Mouse (Mus musculus): ENCODE measurements at regions not wholly inside any gene's neighbourhood (a gene's known extent, or its start where the extent isn't known, plus 50 kb on each side); places are given as distances from the start of the nearest gene placed in this dataset.

DNA sequence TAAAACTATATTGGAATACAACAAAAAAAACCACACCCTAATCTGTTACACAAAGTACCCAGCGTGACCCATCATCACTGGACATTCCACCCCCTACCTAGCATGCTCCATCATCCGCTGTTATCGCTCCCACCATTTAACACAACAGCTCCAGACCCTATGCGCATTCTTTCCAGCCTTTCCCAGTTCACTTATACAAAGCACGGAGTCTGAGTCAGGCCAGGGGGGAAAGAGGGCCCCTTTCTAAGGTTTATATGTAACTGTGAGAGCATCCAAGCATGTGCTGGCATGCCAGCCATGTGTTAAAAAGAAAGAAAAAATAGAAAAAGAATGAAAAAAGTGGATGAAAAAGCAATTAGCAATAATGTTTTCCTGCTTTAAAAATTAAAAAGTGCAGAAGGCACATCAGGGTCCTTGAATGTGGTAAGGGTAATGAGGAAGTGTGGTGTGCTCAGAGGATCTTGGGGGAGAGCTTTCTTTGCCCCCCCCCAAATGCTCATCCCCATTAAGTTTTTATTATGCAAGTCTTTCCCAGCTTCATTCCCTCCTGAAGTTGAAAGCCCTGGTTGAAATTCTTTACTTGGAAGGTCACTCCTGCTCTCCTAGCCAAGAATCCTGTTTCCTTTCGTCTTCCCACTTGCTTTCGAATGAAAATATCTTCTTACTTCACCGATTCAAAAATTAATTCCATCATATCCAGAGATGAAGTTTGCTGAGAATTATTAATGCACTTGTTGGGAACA is 180.7 kb upstream of the Cited2 start:
- Histone ChIP-seq H3K27ac (replicated peaks; ENCODE audit: insufficient read depth, low read depth, low read length) (no peak overlapping the region), H3K9ac (ENCODE audit: low read depth, low read length) (no peak overlapping the region), H3K36me3 (ENCODE audit: control insufficient read depth, insufficient read depth, low read length) (no peaks in the 10 kb centered on the region), H3K4me1 (ENCODE audit: control insufficient read depth, insufficient read depth, low read length) (no peaks in the 10 kb centered on the region), H3K27me3 (ENCODE audit: control insufficient read depth, insufficient read depth, low read length) (no peaks in the 10 kb centered on the region), H3K4me3 (ENCODE audit: insufficient read depth, low read depth, low read length) (no peak overlapping the region), H3K79me2 (ENCODE audit: control insufficient read depth, insufficient read depth, low read length) (no peaks in the 10 kb centered on the region)
- WGBS = 91% methylated on average over 8 of the region's 8 CpGs
- no peak for TF ChIP-seq POLR2A (IDR thresholded peaks at IDR 0.05; ENCODE audit: extremely low read depth, insufficient read depth, low read length)
- no peak for TF ChIP-seq CTCF (IDR thresholded peaks at IDR 0.05; ENCODE audit: low read depth, low read length)
- DNase-seq (ENCODE audit: extremely low read depth, low read depth, low spot score) = no peak

DNA sequence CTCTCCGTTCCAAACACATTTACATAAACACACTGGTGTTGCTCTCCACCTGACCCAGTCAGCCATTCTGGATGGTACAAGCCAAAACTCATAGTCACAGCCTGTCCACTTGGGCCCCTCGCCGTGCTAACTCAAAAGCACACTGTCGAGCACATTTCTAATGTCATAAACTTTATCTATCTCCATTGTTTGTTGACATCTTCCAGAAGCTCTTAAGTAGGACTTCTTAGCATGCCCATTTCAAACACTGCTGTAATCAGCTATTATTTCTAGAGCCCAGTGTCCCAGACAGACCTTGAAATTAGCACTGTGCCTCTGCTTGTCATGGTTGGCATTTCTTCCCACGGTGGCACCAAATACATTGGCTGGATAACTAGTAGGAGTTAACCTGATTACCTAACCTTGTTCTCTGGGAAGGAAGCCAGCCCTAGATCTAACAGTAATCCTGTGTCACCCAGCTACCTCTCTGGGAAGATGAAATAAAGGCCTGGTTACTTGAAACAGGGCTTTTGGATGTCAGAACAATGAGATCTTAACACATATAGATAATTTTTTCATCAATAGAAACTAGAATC is 180.1 kb upstream of the Cited2 start:
- no peak overlapping the region for H3K9ac ChIP-seq (ENCODE audit: low read depth, low read length)
- 69% methylated on average over 5 of the region's 5 CpGs for WGBS
- peak; percentile 77 for DNase-seq (ENCODE audit: extremely low read depth, low read depth, low spot score)
- H3K27ac ChIP-seq (replicated peaks; ENCODE audit: insufficient read depth, low read depth, low read length) = no peak overlapping the region
- no peak overlapping the region for H3K4me3 ChIP-seq (ENCODE audit: insufficient read depth, low read depth, low read length)
- no peaks in the 10 kb centered on the region for H3K36me3 ChIP-seq (ENCODE audit: control insufficient read depth, insufficient read depth, low read length)
- no peaks in the 10 kb centered on the region for H3K27me3 ChIP-seq (ENCODE audit: control insufficient read depth, insufficient read depth, low read length)
- no peaks in the 10 kb centered on the region for H3K79me2 ChIP-seq (ENCODE audit: control insufficient read depth, insufficient read depth, low read length)
- TF ChIP-seq CTCF (IDR thresholded peaks at IDR 0.05; ENCODE audit: low read depth, low read length) = no peak
- TF ChIP-seq POLR2A (IDR thresholded peaks at IDR 0.05; ENCODE audit: extremely low read depth, insufficient read depth, low read length) = no peak
- H3K4me1 ChIP-seq (ENCODE audit: control insufficient read depth, insufficient read depth, low read length) = no peaks in the 10 kb centered on the region

DNA sequence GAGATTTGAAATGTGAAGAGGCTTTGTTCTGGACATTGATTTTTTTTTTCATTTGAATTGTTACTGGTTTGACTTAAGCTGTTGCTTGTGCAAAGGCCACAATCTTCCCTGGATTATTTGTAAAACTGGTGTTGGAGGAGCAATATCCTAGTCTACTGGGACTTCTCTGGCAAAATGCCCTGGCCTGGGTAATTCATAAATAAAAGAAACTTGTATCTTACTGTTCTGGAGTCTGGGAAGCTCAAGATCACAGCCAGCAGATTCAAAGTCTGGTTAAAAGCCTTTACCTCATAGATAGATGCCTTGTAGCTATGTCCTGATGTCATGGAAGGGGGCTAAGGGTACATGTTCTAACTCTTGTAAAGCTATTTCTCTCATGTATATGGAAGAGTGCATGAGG is 177.7 kb upstream of the Cited2 start:
- no peaks in the 10 kb centered on the region for H3K4me1 ChIP-seq (ENCODE audit: control insufficient read depth, insufficient read depth, low read length)
- no peak overlapping the region for H3K27ac ChIP-seq (replicated peaks; ENCODE audit: insufficient read depth, low read depth, low read length)
- H3K9ac ChIP-seq (ENCODE audit: low read depth, low read length) = no peak overlapping the region
- TF ChIP-seq CTCF (IDR thresholded peaks at IDR 0.05; ENCODE audit: low read depth, low read length) (no peak), POLR2A (IDR thresholded peaks at IDR 0.05; ENCODE audit: extremely low read depth, insufficient read depth, low read length) (no peak)
- H3K36me3 ChIP-seq (ENCODE audit: control insufficient read depth, insufficient read depth, low read length) = no peaks in the 10 kb centered on the region
- H3K79me2 ChIP-seq (ENCODE audit: control insufficient read depth, insufficient read depth, low read length) = no peaks in the 10 kb centered on the region
- no peak for DNase-seq (ENCODE audit: extremely low read depth, low read depth, low spot score)
- H3K27me3 ChIP-seq (ENCODE audit: control insufficient read depth, insufficient read depth, low read length) = no peaks in the 10 kb centered on the region
- H3K4me3 ChIP-seq (ENCODE audit: insufficient read depth, low read depth, low read length) = no peak overlapping the region

DNA sequence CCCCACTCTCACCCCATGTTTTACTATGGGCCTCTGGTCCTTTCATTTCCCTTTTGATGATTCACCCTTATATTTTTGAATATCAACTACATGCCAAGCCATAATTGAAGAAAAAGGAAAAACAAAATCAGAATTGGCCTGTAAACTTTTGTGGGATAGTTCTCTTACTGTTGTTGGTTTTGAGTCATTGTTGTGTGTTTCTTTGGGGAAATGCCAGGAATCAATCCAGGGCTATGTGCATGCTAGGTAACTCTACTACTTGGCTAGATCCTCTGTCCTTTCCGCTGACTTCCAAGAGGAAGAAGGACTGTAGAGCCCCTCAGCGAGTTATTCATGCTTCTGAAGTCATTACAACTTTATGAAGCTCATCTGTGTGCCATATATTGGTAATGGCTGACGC is 175.0 kb upstream of the Cited2 start:
- no peaks in the 10 kb centered on the region for H3K27me3 ChIP-seq (ENCODE audit: control insufficient read depth, insufficient read depth, low read length)
- peaks cover 3% of the 10 kb centered on the region for H3K4me1 ChIP-seq (ENCODE audit: control insufficient read depth, insufficient read depth, low read length)
- TF ChIP-seq POLR2A (IDR thresholded peaks at IDR 0.05; ENCODE audit: extremely low read depth, insufficient read depth, low read length) = no peak
- no peak for TF ChIP-seq CTCF (IDR thresholded peaks at IDR 0.05; ENCODE audit: low read depth, low read length)
- no peak for DNase-seq (ENCODE audit: extremely low read depth, low read depth, low spot score)
- H3K79me2 ChIP-seq (ENCODE audit: control insufficient read depth, insufficient read depth, low read length) = no peaks in the 10 kb centered on the region
- WGBS = 91% methylated on average over 3 of the region's 3 CpGs
- H3K27ac ChIP-seq (replicated peaks; ENCODE audit: insufficient read depth, low read depth, low read length) = no peak overlapping the region
- H3K4me3 ChIP-seq (ENCODE audit: insufficient read depth, low read depth, low read length) = no peak overlapping the region
- no peaks in the 10 kb centered on the region for H3K36me3 ChIP-seq (ENCODE audit: control insufficient read depth, insufficient read depth, low read length)
- no peak overlapping the region for H3K9ac ChIP-seq (ENCODE audit: low read depth, low read length)

DNA sequence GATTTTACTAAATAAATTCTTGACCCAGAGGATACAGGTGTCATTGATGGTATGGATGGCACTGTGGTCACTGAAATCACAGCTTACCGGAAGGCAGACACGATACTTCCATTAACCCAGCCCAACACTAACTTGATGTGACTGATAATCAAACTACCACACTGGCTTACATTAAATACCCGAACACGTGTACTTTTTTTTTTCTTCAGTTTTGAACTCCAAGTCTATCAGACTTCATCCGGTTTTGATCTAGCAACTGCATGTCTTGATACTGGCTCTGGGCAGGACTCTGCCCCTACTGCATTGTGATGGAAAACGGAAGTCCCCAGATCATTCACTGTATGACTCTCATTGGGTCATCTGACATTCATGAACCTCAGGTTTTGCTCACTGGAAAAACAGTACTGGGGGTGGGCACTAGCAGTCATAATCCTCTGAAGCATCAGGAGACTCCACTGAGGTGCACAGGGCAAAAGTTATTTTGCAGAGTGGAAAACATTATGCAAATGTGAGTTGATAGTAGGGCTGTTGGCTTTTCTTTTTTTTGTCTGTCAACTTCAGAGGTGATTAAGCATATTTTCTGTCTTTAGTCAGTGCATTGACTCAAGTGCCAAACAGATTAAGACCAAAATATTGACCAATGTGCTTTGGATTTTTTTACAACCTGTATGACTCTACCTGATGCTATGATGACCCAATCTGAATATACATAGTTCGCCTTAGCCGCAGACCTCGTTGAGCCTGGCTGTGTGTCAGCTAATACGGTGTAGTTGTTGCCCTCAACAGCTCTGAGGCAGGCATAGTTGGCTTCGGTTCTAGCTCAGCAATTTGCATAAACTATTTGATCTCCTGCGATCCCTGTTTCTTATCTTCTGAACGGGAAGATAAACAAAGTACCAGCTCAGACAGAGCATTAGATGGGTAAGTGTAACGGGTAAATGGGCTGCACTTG is 174.1 kb upstream of the Cited2 start:
- Histone ChIP-seq H3K4me1 (ENCODE audit: control insufficient read depth, insufficient read depth, low read length) (peaks cover 3% of the 10 kb centered on the region), H3K27ac (replicated peaks; ENCODE audit: insufficient read depth, low read depth, low read length) (no peak overlapping the region), H3K27me3 (ENCODE audit: control insufficient read depth, insufficient read depth, low read length) (no peaks in the 10 kb centered on the region), H3K9ac (ENCODE audit: low read depth, low read length) (no peak overlapping the region), H3K4me3 (ENCODE audit: insufficient read depth, low read depth, low read length) (no peak overlapping the region), H3K79me2 (ENCODE audit: control insufficient read depth, insufficient read depth, low read length) (no peaks in the 10 kb centered on the region), H3K36me3 (ENCODE audit: control insufficient read depth, insufficient read depth, low read length) (no peaks in the 10 kb centered on the region)
- TF ChIP-seq POLR2A (IDR thresholded peaks at IDR 0.05; ENCODE audit: extremely low read depth, insufficient read depth, low read length) (no peak), CTCF (IDR thresholded peaks at IDR 0.05; ENCODE audit: low read depth, low read length) (no peak)
- peak; percentile 65 for DNase-seq (ENCODE audit: extremely low read depth, low read depth, low spot score)
- 61% methylated on average over 14 of the region's 14 CpGs for WGBS
